Mouse (Mus musculus) cerebellum, postnatal 25 days (tissue): ENCODE measurements around the gene Znrd1.

Experiments used
- DNase-seq, 2 experiments: peaks; one replicate each; pipeline ENCODE4 v3.0.0; 2021; ENCODE audit warnings: mixed read lengths in 2 of 2

Znrd1 gene

DNA sequence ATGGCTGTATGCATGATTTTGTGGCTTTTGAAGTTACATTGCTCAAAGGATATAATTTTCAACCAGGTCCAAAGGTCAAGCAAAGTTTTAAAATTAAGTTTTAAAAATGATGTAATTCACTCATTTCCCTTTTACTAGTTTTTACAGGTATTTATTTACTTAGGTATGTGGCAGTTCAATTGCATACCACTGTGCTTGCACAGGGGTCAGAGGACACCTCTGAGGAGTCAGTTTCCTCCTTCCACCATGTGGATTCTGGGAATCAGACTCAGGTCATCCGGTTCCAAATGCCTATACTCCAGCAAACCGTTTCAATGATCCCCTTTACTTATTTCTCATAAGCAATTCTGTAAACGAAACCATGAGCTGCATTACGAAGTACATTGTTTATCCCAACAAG lies 35.6 kb downstream of the Znrd1 start:
- no peak for DNase-seq

- no peak for DNase-seq
These were observed 38.1 kb downstream of the Znrd1 start for GRCm38 (mm10) chr17:36920239-36920638.

DNA sequence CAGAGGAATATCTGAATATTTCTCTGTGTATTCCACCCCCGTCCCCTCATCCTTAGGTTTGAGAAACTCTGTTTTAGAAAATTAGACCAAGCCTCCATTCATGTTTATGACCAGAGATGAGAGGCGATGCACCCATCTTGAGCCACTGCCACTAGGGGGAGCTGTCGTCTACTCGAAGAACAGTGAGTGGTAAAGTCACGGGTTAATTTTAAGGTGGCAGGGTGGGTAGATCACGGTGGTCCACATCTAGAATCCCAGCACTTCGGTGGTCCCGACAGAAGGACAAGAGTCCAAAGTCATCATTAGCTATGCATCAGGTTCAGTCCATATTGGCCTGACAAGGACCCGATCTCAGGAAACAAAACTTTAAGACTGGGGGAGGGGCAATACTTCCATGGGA lies 43.3 kb downstream of the Znrd1 start:
- DNase-seq: peak; percentile 60 to 81

DNA sequence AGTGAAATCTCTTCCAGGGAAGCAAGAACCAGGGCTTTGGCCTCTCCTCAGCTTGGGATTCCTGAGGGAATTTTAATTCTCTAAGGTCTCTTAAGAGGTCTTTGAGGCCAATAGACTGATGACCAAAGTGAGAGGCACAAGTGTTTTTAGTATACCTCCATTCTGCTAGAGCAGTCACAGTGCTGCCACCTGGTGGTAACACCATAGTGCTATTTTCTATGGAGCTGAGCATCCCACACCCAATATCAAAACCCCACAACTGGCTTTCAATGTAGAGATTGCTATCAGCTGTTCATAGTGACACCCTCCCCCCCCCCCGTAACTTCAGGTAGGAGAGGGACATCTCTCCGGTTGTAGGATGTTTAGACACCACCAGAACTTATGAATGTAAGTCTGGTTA lies 44.3 kb downstream of the Znrd1 start:
- peak; percentile 72 to 90 for DNase-seq

- DNase-seq: no peak
These were observed 46.3 kb downstream of the Znrd1 start for GRCm38 (mm10) chr17:36912031-36912430.

- DNase-seq: no peak
These were observed 48.6 kb downstream of the Znrd1 start for GRCm38 (mm10) chr17:36909802-36910201.

GRCm38 (mm10) chr17:36908235-36908634 lies 50.1 kb downstream of the Znrd1 start:
- no peak for DNase-seq
